Mouse (Mus musculus) spleen, embryonic (tissue): Measurements from ENCODE around the gene Gm884.
"Not testable (repeated sequence)": the region's sequence is repeated elsewhere in the genome, so short reads cannot be mapped to it uniquely, and the experiment has no call there.

ENCODE experiments used
- CTCF ChIA-PET: fragments of 350-600 bp; sonication (Branson Sonifier 250); formaldehyde crosslinking; loops from one replicate; lab custom pipeline; 2022; lab: Charles Lee

Gene Gm884

GRCm38 (mm10) chr11:103635481-103635880, 14.5 kb upstream of the Gm884 start:
- CTCF ChIA-PET, result interaction anchor here (0.6 kb wide), 1 partner anchor 330 kb away, joined by 4 read pairs; no protein-coding TSS in a partner anchor

DNA sequence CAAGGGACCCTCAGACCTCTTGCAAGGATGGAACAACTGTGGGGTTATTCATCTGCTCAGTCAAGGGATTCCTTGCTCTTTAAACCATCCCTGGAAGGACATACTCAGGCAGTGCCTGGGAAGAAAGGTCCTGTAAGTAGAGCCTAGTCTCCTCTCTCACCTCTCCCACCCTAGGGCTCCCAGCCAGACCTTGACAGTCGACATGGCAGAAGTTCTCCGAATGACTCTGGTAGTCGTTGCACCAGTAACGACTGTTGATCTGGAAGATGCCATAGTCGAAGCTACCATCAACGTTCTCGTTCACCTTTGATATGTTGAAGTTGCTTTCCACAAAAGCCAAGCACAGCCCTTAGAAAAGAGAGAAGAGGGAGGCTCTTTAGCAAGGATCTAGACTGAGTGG, 13.9 kb upstream of the Gm884 start:
- CTCF ChIA-PET, result interaction anchor here (0.6 kb wide), 1 partner anchor 331 kb away, joined by 4 read pairs; no protein-coding TSS in a partner anchor

DNA sequence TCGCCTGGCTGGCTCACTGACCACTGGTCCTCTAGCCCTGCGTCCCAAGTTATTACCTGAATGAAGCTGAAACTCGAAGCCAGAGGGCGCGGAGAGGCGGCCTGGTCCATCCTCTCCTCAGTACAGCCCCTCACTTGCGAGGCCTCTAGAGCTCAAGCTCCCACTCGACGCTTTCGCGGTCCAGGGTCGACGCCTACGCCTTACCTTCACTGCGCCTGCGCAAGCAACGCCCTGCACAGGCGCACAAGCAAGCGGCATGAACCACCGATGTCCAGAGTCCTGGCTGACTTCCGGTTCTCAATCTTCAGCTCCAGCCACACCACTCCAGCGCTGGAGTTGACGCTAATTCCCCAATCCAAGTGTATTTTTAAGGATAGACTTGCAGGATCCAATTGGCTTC, 6.5 kb upstream of the Gm884 start:
- CTCF ChIA-PET, result no interaction called here

- CTCF ChIA-PET, result no interaction called here
These were observed 10.2 kb downstream of the Gm884 start for GRCm38 (mm10) chr11:103610772-103611171.

- CTCF ChIA-PET, result interaction anchor here (0.6 kb wide), 1 partner anchor 334 kb away, joined by 4 read pairs; no protein-coding TSS in a partner anchor
These were observed 14.3 kb downstream of the Gm884 start for GRCm38 (mm10) chr11:103606611-103607010.

DNA sequence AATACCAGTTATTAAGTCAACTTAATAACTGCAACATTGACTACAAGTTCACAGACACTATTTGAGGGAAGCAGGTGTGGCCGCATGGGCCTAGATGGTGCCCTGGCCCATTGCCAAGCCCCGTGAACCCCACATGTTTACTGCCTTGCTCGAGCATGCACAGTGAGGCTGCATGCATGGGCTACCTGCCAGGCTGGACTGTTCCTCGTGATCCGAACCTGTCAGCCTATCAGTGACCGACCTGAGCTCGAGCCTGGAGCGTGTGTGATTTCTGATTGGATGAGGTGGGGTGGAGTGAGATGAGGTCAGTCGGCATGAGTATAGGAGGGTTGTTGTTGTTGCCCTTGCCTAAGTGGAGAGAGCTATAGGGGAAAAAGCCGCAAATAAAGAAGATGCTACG, 42.6 kb downstream of the Gm884 start:
- CTCF ChIA-PET, result no interaction called here

- CTCF ChIA-PET, result interaction anchor here (0.7 kb wide), 1 partner anchor 135 kb away, joined by 4 read pairs; no protein-coding TSS in a partner anchor
These were observed 64.9 kb downstream of the Gm884 start for GRCm38 (mm10) chr11:103556021-103556420.

DNA sequence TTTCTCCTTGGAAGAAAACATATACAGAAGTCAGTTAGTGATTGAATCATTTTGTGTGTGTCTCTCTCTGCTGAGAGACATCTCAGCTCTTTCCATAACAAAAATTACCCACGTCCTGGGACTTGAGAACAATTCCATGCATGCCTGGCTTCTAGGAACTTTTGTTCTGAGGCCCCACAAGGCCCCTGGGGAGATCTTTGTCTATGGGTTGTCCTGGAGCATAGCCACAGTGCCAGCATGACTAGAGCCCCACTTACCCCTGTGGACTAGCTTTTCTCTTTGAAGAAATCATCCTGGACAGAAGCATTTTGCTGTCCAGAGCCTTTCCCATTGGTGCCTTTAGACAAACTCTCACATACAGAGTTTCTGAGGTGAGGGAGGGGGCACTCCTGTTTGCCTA, 86.0 kb downstream of the Gm884 start:
- CTCF ChIA-PET, result not testable (repeated sequence)

DNA sequence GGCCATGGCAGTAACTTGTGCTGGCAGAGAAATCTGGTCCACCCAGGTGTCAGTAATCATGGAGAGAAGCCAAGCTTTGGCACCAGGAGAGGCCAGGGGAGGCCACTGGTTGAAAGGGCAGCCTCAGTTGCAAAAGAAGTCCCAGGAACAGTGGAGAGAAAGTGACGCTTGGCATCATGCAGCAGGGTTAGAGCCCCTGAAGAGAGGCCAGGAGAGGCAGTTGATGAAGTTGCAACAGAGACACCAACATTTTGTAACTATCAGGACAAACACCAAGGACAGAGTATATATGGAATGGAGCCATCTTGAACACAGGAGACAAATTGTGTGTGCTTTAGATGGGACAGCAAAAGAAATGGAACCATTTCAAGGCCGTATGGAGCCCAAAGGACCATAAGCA, 108.8 kb downstream of the Gm884 start:
- CTCF ChIA-PET, result no interaction called here

GRCm38 (mm10) chr11:103504497-103504896, 116.4 kb downstream of the Gm884 start, which contains the start of gene Lrrc37a:
Gene Lrrc37a (minus strand): TSS chr11:103504597.
- CTCF ChIA-PET, result interaction anchor here (0.6 kb wide), 1 partner anchor 21 kb away, joined by 3 read pairs; no protein-coding TSS in a partner anchor
